Mouse (Mus musculus) midbrain, embryonic 16.5 days (tissue): ENCODE measurements around the gene Eaf1. TPM values are rescaled to one million over a fixed set of nuclear protein-coding genes. Genes with fewer than 3 reads are reported as not detected.

ENCODE experiments used
- ATAC-seq: fragments of 200-750 bp; cut with Nextera tagmentation; 2 replicates; pipeline ENCODE4 v1.8.0; 2017; ENCODE audit warnings: moderate TSS enrichment
- H3K27ac ChIP-seq: fragments of 300-500 bp; sonication (generic); 2 replicates; pipeline ENCODE4 v1.5.1; 2014; ENCODE audit warnings: mild to moderate bottlenecking, low read length, mixed read lengths
- H3K27me3 ChIP-seq: fragments of 300-500 bp; sonication (generic); 2 replicates; pipeline ENCODE4 v1.6.1; 2014; ENCODE audit warnings: low read depth, low read length, mixed read lengths; ENCODE audit not compliant: control insufficient read depth, insufficient read depth
- H3K36me3 ChIP-seq: fragments of 300-500 bp; sonication (generic); 2 replicates; pipeline ENCODE4 v1.6.1; 2014; ENCODE audit warnings: mild to moderate bottlenecking, low read length, moderate library complexity, mixed read lengths; ENCODE audit not compliant: control insufficient read depth, insufficient read depth
- H3K4me1 ChIP-seq: fragments of 300-500 bp; sonication (generic); 2 replicates; pipeline ENCODE4 v1.6.1; 2014; ENCODE audit warnings: mild to moderate bottlenecking, low read length, mixed read lengths; ENCODE audit not compliant: control insufficient read depth, insufficient read depth
- H3K4me2 ChIP-seq: fragments of 300-500 bp; sonication (generic); 2 replicates; pipeline ENCODE4 v1.6.1; 2014; ENCODE audit warnings: mild to moderate bottlenecking, low read length, mixed read lengths
- H3K4me3 ChIP-seq: fragments of 300-500 bp; sonication (generic); 2 replicates; pipeline ENCODE4 v1.5.1; 2014; ENCODE audit warnings: low read depth, mild to moderate bottlenecking, low read length, moderate library complexity, mixed read lengths
- H3K9ac ChIP-seq: fragments of 300-500 bp; sonication (generic); 2 replicates; pipeline ENCODE4 v1.6.1; 2014; ENCODE audit warnings: low read depth, low read length, mixed read lengths
- H3K9me3 ChIP-seq: fragments of 300-500 bp; sonication (generic); replicated peaks from 2 replicates; pipeline ENCODE4 v1.6.1; 2014; ENCODE audit warnings: mild to moderate bottlenecking, low read length, mixed read lengths; ENCODE audit not compliant: control insufficient read depth, poor library complexity, severe bottlenecking
- WGBS: fragments of 180-500 bp; shearing (Covaris S2); extraction: QIAGEN DNeasy Blood & Tissue Kit; methylation state at CpG from one replicate; pipeline ENCODE4 v1.1.7; 2014; 5-methylcytosine and 5-hydroxymethylcytosine counted together
- polyA plus RNA-seq: library from polyadenylated mRNA; unstranded; fragments of >200 nt; fragmentation: Nextera tagmentation; extraction: Ambion mirVana; gene quantifications from 2 replicates; pipeline ENCODE4 v1.2.1, GENCODE M21; 2015

Gene Eaf1
- polyA plus RNA-seq, 1 experiment from 2014 or later: 7.3 TPM

DNA sequence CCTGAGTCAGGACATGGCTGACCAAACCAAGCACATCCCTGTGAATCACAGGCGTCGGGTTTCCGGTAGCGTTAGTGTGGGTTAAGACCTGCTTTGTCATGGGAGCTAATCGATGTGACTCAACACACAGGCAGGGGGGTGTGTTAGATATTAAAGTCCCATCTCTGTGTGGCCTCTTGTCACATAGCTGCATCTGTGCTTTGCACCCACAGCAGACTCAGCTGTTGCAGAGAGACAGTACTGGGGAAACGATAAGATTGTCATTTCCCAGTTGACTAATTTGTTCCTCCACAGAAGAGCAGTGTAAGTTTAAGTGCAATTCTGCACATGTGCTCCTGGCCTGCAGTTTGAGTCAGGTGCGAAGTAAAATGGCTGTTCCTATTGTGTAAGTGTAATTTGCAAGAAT lies 2.0 kb downstream of the Eaf1 start:
- 51% methylated on average over 7 of the region's 7 CpGs for WGBS
- H3K4me2 ChIP-seq: peak overlapping the region; percentile 69
- peak overlapping the region; percentile 94; the same call in 1 of the 2 replicates for H3K4me3 ChIP-seq
- no peak for ATAC-seq
- no peak overlapping the region for H3K27ac ChIP-seq
- peak overlapping the region; percentile 90; the same call in 1 of the 2 replicates for H3K9ac ChIP-seq
- H3K4me1 ChIP-seq: peaks cover 32% of the 10 kb centered on the region
- H3K27me3 ChIP-seq: no peaks in the 10 kb centered on the region
- peaks cover 7% of the 10 kb centered on the region; the same call in 1 of the 2 replicates for H3K36me3 ChIP-seq
- no peaks in the 10 kb centered on the region for H3K9me3 ChIP-seq

GRCm38 (mm10) chr14:31499526-31499925 lies 5.3 kb downstream of the Eaf1 start:
- Histone ChIP-seq H3K4me2 (no peak overlapping the region), H3K9ac (no peak overlapping the region), H3K27ac (no peak overlapping the region), H3K9me3 (no peaks in the 10 kb centered on the region), H3K4me1 (peaks cover 15% of the 10 kb centered on the region), H3K27me3 (no peaks in the 10 kb centered on the region), H3K36me3 (peaks cover 28% of the 10 kb centered on the region), H3K4me3 (no peak overlapping the region)
- ATAC-seq: no peak
- WGBS: 89% methylated on average over 1 of the region's 1 CpGs

GRCm38 (mm10) chr14:31503406-31503805 lies 9.2 kb downstream of the Eaf1 start:
- H3K4me3 ChIP-seq: no peak overlapping the region
- ATAC-seq: no peak
- WGBS: 95% methylated on average over 13 of the region's 13 CpGs

DNA sequence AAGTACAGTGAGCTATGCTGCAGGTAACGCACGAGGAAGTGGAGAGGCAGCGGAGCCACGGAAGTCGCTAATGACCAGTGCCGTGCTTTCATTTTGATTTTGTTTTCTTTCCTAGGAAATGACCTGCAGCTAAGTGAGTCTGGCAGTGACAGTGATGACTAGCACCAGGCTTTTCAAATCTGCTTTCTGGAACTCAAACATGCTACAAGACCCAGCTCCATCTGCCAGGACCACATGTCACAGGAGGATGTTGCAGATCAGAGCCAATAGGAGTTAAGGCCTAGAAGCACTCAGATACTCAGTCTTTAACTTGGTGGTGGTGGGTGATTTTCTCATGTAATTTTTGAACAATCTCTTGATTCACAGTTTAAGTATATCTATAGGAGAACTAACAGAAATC lies 12.3 kb downstream of the Eaf1 start:
- no peak for ATAC-seq
- H3K9ac ChIP-seq: no peak overlapping the region
- H3K36me3 ChIP-seq: peaks cover 47% of the 10 kb centered on the region
- H3K27me3 ChIP-seq: no peaks in the 10 kb centered on the region
- no peaks in the 10 kb centered on the region for H3K9me3 ChIP-seq
- H3K4me1 ChIP-seq: no peaks in the 10 kb centered on the region
- H3K4me3 ChIP-seq: no peak overlapping the region
- no peak overlapping the region for H3K4me2 ChIP-seq
- 98% methylated on average over 6 of the region's 6 CpGs for WGBS
- no peak overlapping the region for H3K27ac ChIP-seq

More at GRCm38 (mm10) chr14:31503406-31503805, 9.2 kb downstream of the Eaf1 start:
- H3K9ac ChIP-seq: no peak overlapping the region
- no peak overlapping the region for H3K27ac ChIP-seq
- H3K36me3 ChIP-seq: peaks cover 50% of the 10 kb centered on the region
- no peaks in the 10 kb centered on the region for H3K27me3 ChIP-seq
- no peaks in the 10 kb centered on the region for H3K4me1 ChIP-seq
- no peak overlapping the region for H3K4me2 ChIP-seq
- no peaks in the 10 kb centered on the region for H3K9me3 ChIP-seq

GRCm38 (mm10) chr14:31509911-31510310 lies 15.7 kb downstream of the Eaf1 start:
- Histone ChIP-seq H3K9ac (no peak overlapping the region), H3K4me1 (no peaks in the 10 kb centered on the region), H3K4me3 (no peak overlapping the region), H3K9me3 (peaks cover 5% of the 10 kb centered on the region; the same call in 1 of the 2 replicates), H3K27me3 (no peaks in the 10 kb centered on the region), H3K27ac (no peak overlapping the region), H3K36me3 (peaks cover 23% of the 10 kb centered on the region), H3K4me2 (no peak overlapping the region)
- WGBS: 98% methylated on average over 2 of the region's 2 CpGs
- ATAC-seq: no peak

GRCm38 (mm10) chr14:31510322-31510721 lies 16.1 kb downstream of the Eaf1 start:
- 94% methylated on average over 3 of the region's 3 CpGs for WGBS
- no peak for ATAC-seq
- no peak overlapping the region for H3K4me2 ChIP-seq
- H3K27ac ChIP-seq: no peak overlapping the region
- H3K4me3 ChIP-seq: no peak overlapping the region
- no peak overlapping the region for H3K9ac ChIP-seq
- H3K9me3 ChIP-seq: peaks cover 5% of the 10 kb centered on the region; the same call in 1 of the 2 replicates
- H3K4me1 ChIP-seq: no peaks in the 10 kb centered on the region
- H3K36me3 ChIP-seq: peaks cover 23% of the 10 kb centered on the region
- no peaks in the 10 kb centered on the region for H3K27me3 ChIP-seq

GRCm38 (mm10) chr14:31515895-31516294 lies 21.7 kb downstream of the Eaf1 start:
- no peak for ATAC-seq
- no peaks in the 10 kb centered on the region for H3K36me3 ChIP-seq
- H3K4me2 ChIP-seq: no peak overlapping the region
- no peak overlapping the region for H3K9ac ChIP-seq
- H3K27me3 ChIP-seq: no peaks in the 10 kb centered on the region
- peaks cover 5% of the 10 kb centered on the region; the same call in 1 of the 2 replicates for H3K9me3 ChIP-seq
- no peaks in the 10 kb centered on the region for H3K4me1 ChIP-seq
- 93% methylated on average over 2 of the region's 2 CpGs for WGBS
- no peak overlapping the region for H3K27ac ChIP-seq
- no peak overlapping the region for H3K4me3 ChIP-seq

GRCm38 (mm10) chr14:31519165-31519564 lies 25.0 kb downstream of the Eaf1 start:
- H3K9me3 ChIP-seq: peaks cover 5% of the 10 kb centered on the region; the same call in 1 of the 2 replicates
- no peak overlapping the region for H3K4me3 ChIP-seq
- no peak overlapping the region for H3K27ac ChIP-seq
- 55% methylated on average over 3 of the region's 3 CpGs for WGBS
- no peaks in the 10 kb centered on the region for H3K36me3 ChIP-seq
- no peak overlapping the region for H3K4me2 ChIP-seq
- ATAC-seq: no peak
- no peak overlapping the region for H3K9ac ChIP-seq
- H3K4me1 ChIP-seq: no peaks in the 10 kb centered on the region
- H3K27me3 ChIP-seq: no peaks in the 10 kb centered on the region

DNA sequence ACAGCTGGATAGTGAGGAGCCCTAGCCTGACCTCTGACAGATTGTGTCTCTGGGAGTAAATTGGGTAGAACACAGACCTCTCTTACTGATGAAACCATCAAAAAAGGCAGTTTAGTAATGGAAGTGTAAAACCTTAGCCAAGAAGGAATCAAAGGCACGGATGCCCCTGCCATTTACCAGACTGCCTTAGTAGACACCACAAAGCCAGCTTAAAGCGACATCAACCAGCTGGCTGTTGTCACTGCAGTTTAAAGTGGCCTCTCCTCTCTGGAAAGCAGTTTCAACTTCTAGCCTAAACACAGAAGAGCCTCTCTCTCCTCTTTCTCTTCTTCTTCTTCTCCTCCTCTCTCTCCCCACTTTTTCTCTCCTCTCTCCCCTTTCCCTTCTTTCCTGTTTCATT lies 27.1 kb downstream of the Eaf1 start:
- no peak overlapping the region for H3K9ac ChIP-seq
- H3K36me3 ChIP-seq: no peaks in the 10 kb centered on the region
- WGBS: 70% methylated on average over 2 of the region's 2 CpGs
- H3K4me2 ChIP-seq: no peak overlapping the region
- H3K4me3 ChIP-seq: no peak overlapping the region
- no peaks in the 10 kb centered on the region for H3K4me1 ChIP-seq
- H3K9me3 ChIP-seq: no peaks in the 10 kb centered on the region
- no peaks in the 10 kb centered on the region for H3K27me3 ChIP-seq
- H3K27ac ChIP-seq: no peak overlapping the region
- ATAC-seq: no peak
